Mouse (Mus musculus) bone marrow, adult 2 months (tissue): ENCODE measurements around the gene Grasp. TPM values are rescaled to one million over a fixed set of nuclear protein-coding genes. Genes with fewer than 3 reads are reported as not detected.

Source experiments
- H3K27ac ChIP-seq: fragments of 200-500 bp; 2 replicates; pipeline ENCODE4 v1.5.1; 2012; ENCODE audit warnings: low read depth, mild to moderate bottlenecking, control low read depth, inconsistent platforms, low read length; ENCODE audit not compliant: control insufficient read depth, poor library complexity, insufficient read depth
- H3K4me1 ChIP-seq: fragments of 200-500 bp; 2 replicates; pipeline ENCODE4 v1.6.1; 2011; ENCODE audit warnings: low read length; ENCODE audit not compliant: control insufficient read depth, insufficient read depth
- H3K4me3 ChIP-seq: fragments of 200-500 bp; replicated peaks from 2 replicates; pipeline ENCODE3; 2011; ENCODE audit warnings: mild to moderate bottlenecking, low read depth, low read length, control low read depth; ENCODE audit not compliant: control insufficient read depth
- CTCF ChIP-seq: fragments of 200-500 bp; IDR thresholded peaks from 2 replicates; pipeline ENCODE4 v1.5.1; 2011; ENCODE audit warnings: low read length, control low read depth; ENCODE audit not compliant: control insufficient read depth, insufficient read depth
- POLR2A ChIP-seq: fragments of 200-500 bp; IDR thresholded peaks from 2 replicates; pipeline ENCODE4 v1.6.1; 2011; ENCODE audit warnings: low read depth, mild to moderate bottlenecking, control low read depth, low read length, borderline replicate concordance; ENCODE audit not compliant: control insufficient read depth
- WGBS: fragments of 180-500 bp; shearing (Covaris S2); methylation state at CpG from one replicate; pipeline ENCODE4 v1.1.7; 2018; 5-methylcytosine and 5-hydroxymethylcytosine counted together
- polyA plus RNA-seq: library from polyadenylated mRNA; stranded (reverse); fragments of >200 nt; gene quantifications from 2 replicates; pipeline ENCODE4 v1.2.4, GENCODE M21; 2011; ENCODE audit warnings: low replicate concordance; ENCODE audit not compliant: missing spikeins, insufficient read depth, insufficient read length

The Grasp gene
- polyA plus RNA-seq, 1 experiment: 2.5 TPM

- no peak overlapping the region for H3K27ac ChIP-seq
- no peak for TF ChIP-seq CTCF
- no peak for TF ChIP-seq POLR2A
- 43% methylated on average over 6 of the region's 6 CpGs for WGBS
- H3K4me1 ChIP-seq: no peaks in the 10 kb centered on the region; the same call in 1 of the 2 replicates
- H3K4me3 ChIP-seq: no peak overlapping the region
These were observed 50.4 kb downstream of the Grasp start for GRCm38 (mm10) chr15:101274380-101274779.

- Histone ChIP-seq H3K4me1 (no peaks in the 10 kb centered on the region), H3K4me3 (no peak overlapping the region), H3K27ac (no peak overlapping the region)
- TF ChIP-seq CTCF (no peak), POLR2A (no peak)
- 75% methylated on average over 11 of the region's 11 CpGs for WGBS
These were observed 53.4 kb downstream of the Grasp start for GRCm38 (mm10) chr15:101277351-101277899.

DNA sequence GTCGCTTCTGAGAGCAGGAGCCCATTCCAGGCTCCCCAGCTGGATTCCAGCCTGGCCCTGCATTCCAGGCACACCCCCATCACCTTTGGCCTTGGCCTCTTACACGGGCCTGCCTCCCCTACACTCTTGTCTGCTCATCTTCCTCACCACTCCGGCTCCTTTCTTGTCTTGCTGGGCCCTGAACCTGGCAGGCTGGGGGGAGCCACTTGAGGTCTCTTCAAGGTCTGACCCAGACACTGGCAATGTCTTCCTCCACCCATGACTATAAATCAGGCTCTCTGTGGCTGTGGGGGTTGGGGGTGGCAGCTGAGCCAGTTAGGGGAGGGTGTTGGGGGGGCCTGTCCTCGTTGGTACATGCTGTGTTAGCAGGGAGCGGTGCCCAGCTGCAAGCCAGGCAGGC, 54.6 kb downstream of the Grasp start:
- Histone ChIP-seq H3K4me3 (no peak overlapping the region), H3K4me1 (no peaks in the 10 kb centered on the region), H3K27ac (no peak overlapping the region)
- TF ChIP-seq CTCF: no peak
- no peak for TF ChIP-seq POLR2A
- WGBS: 68% methylated on average over 5 of the region's 5 CpGs

GRCm38 (mm10) chr15:101279430-101279999, 55.5 kb downstream of the Grasp start:
- Histone ChIP-seq H3K4me1 (no peaks in the 10 kb centered on the region), H3K4me3 (no peak overlapping the region), H3K27ac (no peak overlapping the region)
- TF ChIP-seq POLR2A (no peak), CTCF (no peak)
- 79% methylated on average over 12 of the region's 12 CpGs for WGBS

Other genes starting within 250 kb of the Grasp start
- gene Gm47841, start 176.8 kb upstream of the Grasp start, polyA plus RNA-seq: not detected in 2 replicates
- 0.45 and 1.9 TPM in 2 replicates for gene Fignl2, start 145.6 kb upstream of the Grasp start, polyA plus RNA-seq
- gene Ankrd33, start 108.4 kb upstream of the Grasp start, polyA plus RNA-seq: not detected in 2 replicates
- gene Acvrl1, start 95.7 kb upstream of the Grasp start, polyA plus RNA-seq: 7.3 and 21.9 TPM in 2 replicates
- gene Acvr1b, start 50.1 kb upstream of the Grasp start, polyA plus RNA-seq: 3.6 and 6.4 TPM in 2 replicates
- 9.1 and 10.0 TPM in 2 replicates for gene Nr4a1, start 30.1 kb downstream of the Grasp start, polyA plus RNA-seq
- gene Atg101, start 60.1 kb downstream of the Grasp start, polyA plus RNA-seq: 27.4 and 42.0 TPM in 2 replicates
- gene 6030408B16Rik, start 69.0 kb downstream of the Grasp start, polyA plus RNA-seq: 0.50 and 1.4 TPM in 2 replicates
- 1.3 and 3.5 TPM in 2 replicates for gene Krt80, start 146.0 kb downstream of the Grasp start, polyA plus RNA-seq
- gene Krt7, start 186.9 kb downstream of the Grasp start, polyA plus RNA-seq: 1.3 and 4.3 TPM in 2 replicates
- gene Krt87, start 214.6 kb downstream of the Grasp start, polyA plus RNA-seq: not detected in 2 replicates
- gene Krt88, start 223.6 kb downstream of the Grasp start, polyA plus RNA-seq: not detected in 2 replicates
- gene Krt81, start 239.6 kb downstream of the Grasp start, polyA plus RNA-seq: not detected in 2 replicates
- 1.6 TPM in 1 of 2 replicates, not detected in the other for gene Krt86, start 249.3 kb downstream of the Grasp start, polyA plus RNA-seq